Mouse (Mus musculus) brain, embryonic 18.5 days (tissue): ENCODE measurements around the gene Krt78.
"Not testable (repeated sequence)": the region's sequence is repeated elsewhere in the genome, so short reads cannot be mapped to it uniquely, and the experiment has no call there.

Experiments
- DNase-seq: peaks from one replicate; pipeline ENCODE4 v3.0.0-alpha.2; 2012; ENCODE audit warnings: low read depth, low spot score

Gene Krt78

GRCm38 (mm10) chr15:101954187-101954586, at the start of gene Krt78:
TSS of gene Krt78 (minus strand) at chr15:101954287.
- no peak for DNase-seq

- DNase-seq = no peak
Observed at GRCm38 (mm10) chr15:102003516-102003915, 49.4 kb upstream of the Krt78 start.

GRCm38 (mm10) chr15:102002646-102003488, 48.8 kb upstream of the Krt78 start:
- no peak for DNase-seq

- no peak for DNase-seq
Observed at GRCm38 (mm10) chr15:101999676-102000335, 45.7 kb upstream of the Krt78 start.

GRCm38 (mm10) chr15:101999156-101999555, 45.1 kb upstream of the Krt78 start:
- DNase-seq = no peak

GRCm38 (mm10) chr15:101996450-101997078, 42.5 kb upstream of the Krt78 start:
- not testable (repeated sequence) for DNase-seq

- no peak for DNase-seq
Observed at GRCm38 (mm10) chr15:101995484-101996236, 41.6 kb upstream of the Krt78 start.

GRCm38 (mm10) chr15:101994365-101994764, 40.3 kb upstream of the Krt78 start:
- no peak for DNase-seq

- no peak for DNase-seq
Observed at GRCm38 (mm10) chr15:101990946-101991345, 36.9 kb upstream of the Krt78 start.

- no peak for DNase-seq
Observed at GRCm38 (mm10) chr15:101988714-101989113, 34.6 kb upstream of the Krt78 start.

GRCm38 (mm10) chr15:101988119-101988518, 34.0 kb upstream of the Krt78 start:
- peak; percentile 37 for DNase-seq

GRCm38 (mm10) chr15:101984746-101985145, 30.7 kb upstream of the Krt78 start:
- no peak for DNase-seq

GRCm38 (mm10) chr15:101983949-101984601, 30.0 kb upstream of the Krt78 start:
- peak; percentile 94 for DNase-seq

- DNase-seq = no peak
Observed at GRCm38 (mm10) chr15:101983315-101983948, 29.3 kb upstream of the Krt78 start.

GRCm38 (mm10) chr15:101980849-101981248, 26.8 kb upstream of the Krt78 start:
- DNase-seq = no peak

- no peak for DNase-seq
Observed at GRCm38 (mm10) chr15:101977043-101977726, 23.1 kb upstream of the Krt78 start.

GRCm38 (mm10) chr15:101976641-101977040, 22.6 kb upstream of the Krt78 start:
- DNase-seq = no peak

- DNase-seq = no peak
Observed at GRCm38 (mm10) chr15:101976023-101976422, 21.9 kb upstream of the Krt78 start.

GRCm38 (mm10) chr15:101974083-101974845, 20.2 kb upstream of the Krt78 start:
- no peak for DNase-seq
